Mouse (Mus musculus) right cerebral cortex, postnatal 25 days (tissue): ENCODE results near the gene Serpina1b.
"Not testable (repeated sequence)": the region's sequence is repeated elsewhere in the genome, so short reads cannot be mapped to it uniquely, and the experiment has no call there.

Experiments used
- DNase-seq: peaks from one replicate; pipeline ENCODE4 v3.0.0; 2022

The Serpina1b gene

DNA sequence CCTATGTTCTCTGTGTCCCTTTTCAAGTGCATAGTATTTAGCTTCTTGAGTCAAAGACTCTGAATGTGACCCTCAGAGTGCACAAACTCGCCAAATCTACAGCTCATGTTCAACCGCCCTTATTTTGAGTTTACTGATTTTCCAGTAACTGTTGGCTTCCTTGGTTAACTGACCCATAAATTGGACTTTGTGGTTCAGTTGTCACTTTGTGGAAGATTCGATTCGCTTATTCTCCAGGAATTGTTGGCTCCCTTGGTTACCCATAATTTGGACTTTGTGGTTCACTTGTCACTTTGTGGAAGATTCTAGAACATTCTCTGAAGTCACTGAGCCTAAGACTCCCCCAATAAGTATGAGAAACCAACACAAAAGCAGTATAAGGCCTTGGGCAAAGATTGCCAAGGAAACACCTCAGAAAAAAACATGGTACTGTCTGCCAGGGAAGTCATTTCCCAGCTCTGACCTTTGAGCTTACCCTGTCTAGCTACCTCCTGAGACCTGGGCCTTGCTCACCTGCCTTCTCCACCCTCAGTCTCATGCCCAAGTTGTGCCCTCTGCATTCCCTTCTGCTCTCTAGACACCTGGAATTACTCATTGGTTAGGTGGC is 129.9 kb downstream of the Serpina1b start:
- no peak for DNase-seq

- DNase-seq = no peak
These were observed 134.7 kb downstream of the Serpina1b start, which contains the start of gene Serpina1f for GRCm38 (mm10) chr12:103695429-103695828. Serpina1f (minus strand) TSS chr12:103695529.

DNA sequence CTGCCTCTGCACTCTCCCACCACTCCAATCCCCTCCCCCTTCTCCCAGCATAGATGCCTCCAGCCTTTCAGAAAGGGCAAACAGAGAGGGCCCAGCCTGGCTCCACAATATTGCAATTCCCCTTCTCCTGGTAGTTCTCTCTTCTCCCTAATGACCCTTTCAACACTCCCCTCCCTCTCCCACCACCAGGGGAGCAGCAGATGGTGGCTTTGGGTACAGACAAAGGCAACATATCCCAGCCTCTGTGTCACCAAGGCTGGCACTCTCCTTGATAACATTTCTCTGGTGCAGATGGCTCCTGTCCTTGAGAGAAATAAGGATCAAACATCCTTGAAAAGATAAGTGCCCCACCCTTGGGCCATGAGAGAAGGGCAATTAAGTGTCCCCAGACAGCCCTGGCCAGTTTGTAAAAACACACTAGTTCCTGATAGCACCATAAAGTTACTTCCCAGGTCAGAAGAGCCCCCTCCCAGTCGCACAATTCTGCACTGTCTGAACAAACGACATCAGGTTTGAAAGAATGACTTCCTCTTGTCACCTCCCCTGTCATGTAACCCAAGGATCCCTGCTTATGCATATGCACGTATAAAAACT is 141.9 kb downstream of the Serpina1b start:
- DNase-seq = no peak

DNA sequence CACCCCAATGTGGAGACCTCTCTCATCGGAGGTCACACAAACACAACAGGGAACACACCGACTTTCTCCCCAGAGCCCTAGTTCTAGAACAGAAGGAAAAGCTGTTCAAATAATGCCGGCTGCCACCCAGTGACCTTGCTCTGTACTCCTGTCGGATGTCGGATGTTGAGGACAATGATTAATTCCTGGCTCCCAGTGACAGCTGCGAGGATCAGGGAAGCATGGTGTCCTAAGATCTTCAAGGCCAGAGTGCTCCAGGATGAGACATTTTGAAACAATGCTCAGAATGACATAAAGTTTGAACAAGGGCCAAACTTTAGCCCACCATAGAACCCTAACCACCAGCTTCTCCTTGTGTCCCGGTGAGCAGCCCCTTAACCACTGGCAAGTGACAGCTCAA is 143.2 kb downstream of the Serpina1b start:
- DNase-seq = no peak

GRCm38 (mm10) chr12:103686050-103686449 is 144.1 kb downstream of the Serpina1b start:
- no peak for DNase-seq

GRCm38 (mm10) chr12:103685386-103685785 is 144.8 kb downstream of the Serpina1b start:
- DNase-seq = no peak

DNA sequence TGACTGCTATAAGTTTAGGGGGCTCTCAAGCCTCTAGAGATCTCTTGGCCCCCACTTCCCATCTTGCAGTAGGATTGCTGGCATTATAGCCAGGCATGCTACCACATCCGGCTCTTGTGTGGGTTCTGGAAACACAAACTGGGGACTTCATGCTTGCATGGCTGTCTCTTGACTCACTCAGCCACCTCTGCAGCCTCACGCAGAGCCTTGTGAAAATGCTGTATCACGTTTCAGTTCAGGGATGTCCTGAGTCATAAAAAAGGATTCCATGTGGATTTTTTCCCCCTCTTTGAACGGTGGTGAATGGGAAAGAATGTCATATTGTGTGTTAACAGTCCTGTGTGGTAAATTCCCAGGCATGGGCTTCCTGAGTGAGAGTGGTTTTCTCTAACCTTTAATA is 146.4 kb downstream of the Serpina1b start:
- DNase-seq = no peak

DNA sequence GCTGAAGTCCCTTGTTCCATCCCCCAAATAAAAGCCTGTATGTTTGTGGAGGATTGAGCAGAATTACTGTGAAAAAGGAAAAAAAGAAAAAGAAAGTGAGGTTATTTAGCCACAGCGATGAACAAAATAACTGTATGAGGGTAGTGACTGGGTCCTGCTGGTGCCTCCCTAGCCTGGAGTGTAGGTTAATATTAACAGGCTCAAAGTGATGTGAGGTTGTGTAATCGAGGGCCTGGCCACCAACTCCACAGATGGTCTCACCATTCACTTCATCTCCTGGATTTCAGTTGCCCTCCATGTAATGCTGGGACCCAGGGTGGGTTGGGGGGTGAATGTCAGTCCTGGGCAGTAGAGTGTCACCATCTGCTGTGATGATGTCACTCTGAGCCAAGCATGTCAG is 148.4 kb downstream of the Serpina1b start:
- no peak for DNase-seq

- no peak for DNase-seq
These were observed 149.0 kb downstream of the Serpina1b start for GRCm38 (mm10) chr12:103681169-103681568.

- not testable (repeated sequence) for DNase-seq
These were observed 150.3 kb downstream of the Serpina1b start for GRCm38 (mm10) chr12:103679853-103680252.
